Mouse (Mus musculus): ENCODE measurements around the gene Psma5. TPM values are rescaled to one million over a fixed set of nuclear protein-coding genes. Genes with fewer than 3 reads are reported as not detected.

Psma5 gene
- polyA plus RNA-seq (2014; fragmentation: Nextera tagmentation; extraction: Ambion mirVana), result 303 and 324 TPM in 2 replicates

DNA sequence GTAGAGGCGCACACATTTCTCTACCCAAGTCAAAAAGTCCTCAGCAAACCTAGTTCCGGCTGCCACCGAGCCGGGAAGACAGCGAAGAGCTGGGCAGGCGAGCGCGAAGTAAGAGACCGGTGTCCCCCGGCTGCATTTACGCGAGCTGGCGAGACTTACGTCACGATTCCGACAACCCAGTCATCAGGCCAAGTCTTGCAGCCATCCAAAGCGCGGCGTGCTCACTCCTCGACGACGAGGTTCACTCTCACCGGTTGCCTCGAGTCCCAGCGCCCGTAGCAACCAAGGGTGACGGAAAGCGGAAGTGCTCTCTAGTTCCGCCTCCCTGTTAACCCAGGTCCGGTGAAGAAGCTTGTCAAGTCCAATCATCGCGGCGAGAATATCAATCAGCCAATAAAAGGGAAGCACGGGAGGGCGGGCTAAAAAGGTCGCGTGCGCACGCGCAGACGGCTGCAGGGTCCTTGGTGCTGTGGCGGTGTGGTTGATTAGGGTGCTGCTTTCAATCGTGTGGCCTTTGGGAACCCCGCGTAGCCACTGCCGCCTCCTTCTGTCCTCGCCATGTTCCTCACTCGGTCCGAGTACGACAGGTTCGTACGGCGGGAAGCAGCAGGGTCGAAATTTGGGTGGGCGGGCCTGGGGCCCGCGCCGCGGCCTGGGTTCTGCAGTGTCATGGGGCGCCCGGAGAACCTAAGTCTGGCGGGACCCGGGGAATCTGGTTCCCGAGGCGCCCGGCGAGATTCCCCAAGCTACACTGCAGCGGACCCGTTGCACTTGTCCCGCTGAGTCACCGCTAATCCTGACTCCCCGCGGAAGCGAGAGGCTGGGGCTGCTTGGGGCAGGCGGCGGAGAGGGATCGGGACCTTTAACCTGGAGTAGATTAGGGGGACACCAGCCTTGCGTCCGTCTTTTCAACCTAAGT, at the start of gene Psma5:
TSS of gene Psma5 (plus strand) at position 208 of the 919 bp plus-strand sequence.
- Histone ChIP-seq H3K4me2 (ENCODE audit: low read depth, low read length) (peak within 1 kb of the TSS; percentile 88), H3K27me3 (replicated peaks; ENCODE audit: control insufficient read depth, insufficient read depth, low read length) (no peaks in the 10 kb centered on the region), H3K27ac (replicated peaks; ENCODE audit: low read depth, low read length) (peak within 1 kb of the TSS; percentile 44; the same call in 1 of the 2 replicates), H3K9ac (ENCODE audit: low read depth, low read length) (peak within 1 kb of the TSS; percentile 95), H3K4me1 (ENCODE audit: control insufficient read depth, insufficient read depth, low read length) (peaks cover 10% of the 10 kb centered on the region), H3K36me3 (ENCODE audit: control insufficient read depth, insufficient read depth, low read length) (peaks cover 4% of the 10 kb centered on the region), H3K4me3 (ENCODE audit: low read depth, low read length) (peak within 1 kb of the TSS; percentile 98), H3K9me3 (ENCODE audit: control insufficient read depth, low read length) (no peaks in the 10 kb centered on the region)
- peak; percentile 99 for DNase-seq (ENCODE audit: low spot score)
- peak; percentile 100 for ATAC-seq (ENCODE audit: low read depth)
- WGBS, result under 1% methylated on average over 67 of the region's 79 CpGs

DNA sequence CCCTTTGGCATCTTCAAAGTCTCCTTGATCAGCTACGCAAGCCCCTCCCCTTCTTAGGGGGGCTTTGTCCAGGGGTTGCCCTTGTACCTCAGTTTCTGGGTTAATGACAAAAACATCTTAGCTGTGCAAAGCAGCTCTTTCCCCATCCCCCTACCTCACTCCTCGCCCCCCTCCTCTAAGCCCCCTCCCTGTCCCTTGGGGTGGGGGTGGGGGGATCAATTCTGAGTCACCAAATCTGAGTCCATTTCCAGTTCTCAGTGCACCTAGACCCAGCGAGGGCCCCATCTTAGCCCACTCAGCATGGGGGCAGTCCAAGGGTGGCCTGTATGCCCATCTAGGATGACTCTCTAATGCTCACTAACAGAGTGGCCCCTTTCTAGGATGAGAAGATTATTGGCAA, 47.7 kb upstream of the Psma5 start:
- no peak for ATAC-seq (ENCODE audit: low read depth)
- WGBS, result 56% methylated on average over 3 of the region's 3 CpGs
- peak overlapping the region; percentile 90 for H3K4me2 ChIP-seq (ENCODE audit: low read depth, low read length)
- H3K27ac ChIP-seq (replicated peaks; ENCODE audit: low read depth, low read length), result no peak overlapping the region; the same call in 1 of the 2 replicates
- DNase-seq (ENCODE audit: low spot score), result no peak
- peaks cover 31% of the 10 kb centered on the region for H3K36me3 ChIP-seq (ENCODE audit: control insufficient read depth, insufficient read depth, low read length)
- no peaks in the 10 kb centered on the region for H3K9me3 ChIP-seq (ENCODE audit: control insufficient read depth, low read length)
- H3K4me1 ChIP-seq (ENCODE audit: control insufficient read depth, insufficient read depth, low read length), result peaks cover 23% of the 10 kb centered on the region
- peak overlapping the region; percentile 55 for H3K4me3 ChIP-seq (ENCODE audit: low read depth, low read length)
- peak overlapping the region; percentile 83 for H3K9ac ChIP-seq (ENCODE audit: low read depth, low read length)
- H3K27me3 ChIP-seq (replicated peaks; ENCODE audit: control insufficient read depth, insufficient read depth, low read length), result no peaks in the 10 kb centered on the region; the same call in 1 of the 2 replicates

DNA sequence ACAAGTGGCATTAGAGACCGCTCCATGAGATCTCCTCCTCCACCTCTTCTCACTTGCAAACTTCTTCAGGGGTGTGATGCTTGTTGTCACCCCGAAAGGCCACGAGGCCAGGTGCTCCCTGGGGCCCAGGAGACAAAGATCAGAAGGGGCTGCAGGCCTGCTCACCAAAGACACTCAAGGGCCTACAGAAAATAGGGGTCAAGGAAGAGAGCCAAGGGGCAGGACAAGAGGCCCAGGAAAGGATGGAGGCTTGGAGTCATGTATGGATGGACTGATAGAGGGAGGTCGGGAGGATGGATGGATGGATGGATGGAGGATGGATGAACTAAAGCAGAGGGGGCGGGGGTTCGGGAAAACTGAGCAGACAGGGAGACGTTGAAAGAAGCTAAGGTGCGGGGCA, 47.2 kb upstream of the Psma5 start:
- Histone ChIP-seq H3K4me1 (ENCODE audit: control insufficient read depth, insufficient read depth, low read length) (peaks cover 23% of the 10 kb centered on the region), H3K27me3 (replicated peaks; ENCODE audit: control insufficient read depth, insufficient read depth, low read length) (no peaks in the 10 kb centered on the region; the same call in 1 of the 2 replicates), H3K9ac (ENCODE audit: low read depth, low read length) (peak overlapping the region; percentile 83), H3K9me3 (ENCODE audit: control insufficient read depth, low read length) (no peaks in the 10 kb centered on the region), H3K36me3 (ENCODE audit: control insufficient read depth, insufficient read depth, low read length) (peaks cover 29% of the 10 kb centered on the region), H3K4me3 (ENCODE audit: low read depth, low read length) (peak overlapping the region; percentile 55), H3K4me2 (ENCODE audit: low read depth, low read length) (peak overlapping the region; percentile 90), H3K27ac (replicated peaks; ENCODE audit: low read depth, low read length) (peak overlapping the region; percentile 93)
- ATAC-seq (ENCODE audit: low read depth), result no peak
- WGBS, result 3% methylated on average over 8 of the region's 8 CpGs
- DNase-seq (ENCODE audit: low spot score), result no peak

DNA sequence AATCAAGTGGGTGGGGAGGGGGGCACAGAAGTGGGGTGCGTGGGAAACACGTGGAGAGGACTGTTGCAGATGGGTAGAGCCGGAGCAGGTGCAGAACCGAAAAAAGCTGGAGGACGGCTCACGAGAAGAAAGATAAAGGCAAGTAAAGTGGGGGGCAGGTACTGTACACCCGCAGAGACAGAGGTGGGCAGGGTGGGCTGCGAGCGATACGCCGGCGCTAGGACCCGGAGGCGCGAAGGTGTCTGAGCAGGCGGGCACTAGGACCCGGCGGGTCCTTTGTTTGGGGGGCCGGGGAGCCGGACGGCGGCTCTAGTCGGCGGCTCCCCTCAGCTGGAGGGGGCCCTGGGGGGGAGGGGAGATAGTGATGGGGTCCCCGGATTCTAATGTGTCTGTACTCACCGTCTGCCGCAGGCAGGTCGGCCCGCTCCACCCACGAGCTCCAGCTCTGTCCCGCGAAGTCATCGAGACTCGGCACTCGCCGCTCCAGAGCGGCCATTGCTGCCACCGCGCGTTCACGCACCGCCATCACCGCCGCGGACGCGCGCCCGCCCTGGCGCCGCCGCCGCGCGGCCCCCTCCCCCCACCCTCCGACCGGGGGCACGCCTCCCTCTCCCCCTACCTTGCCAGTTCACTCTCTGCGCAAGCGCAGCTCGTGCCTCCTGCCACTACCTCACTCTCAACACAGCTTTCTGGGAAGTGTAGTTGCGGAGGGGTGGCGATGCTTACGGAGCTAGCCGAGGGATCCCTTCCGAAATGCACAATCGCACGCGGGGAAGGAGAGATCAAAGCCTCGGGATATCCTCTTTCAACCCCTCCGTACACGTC, 46.6 kb upstream of the Psma5 start:
- peak overlapping the region; percentile 55 for H3K4me3 ChIP-seq (ENCODE audit: low read depth, low read length)
- peak overlapping the region; percentile 90 for H3K4me2 ChIP-seq (ENCODE audit: low read depth, low read length)
- peak overlapping the region; percentile 93 for H3K27ac ChIP-seq (replicated peaks; ENCODE audit: low read depth, low read length)
- ATAC-seq (ENCODE audit: low read depth) (peak; percentile 95), DNase-seq (ENCODE audit: low spot score) (peak; percentile 99)
- no peaks in the 10 kb centered on the region; the same call in 1 of the 2 replicates for H3K27me3 ChIP-seq (replicated peaks; ENCODE audit: control insufficient read depth, insufficient read depth, low read length)
- no peaks in the 10 kb centered on the region for H3K9me3 ChIP-seq (ENCODE audit: control insufficient read depth, low read length)
- 0% methylated on average over 22 of the region's 72 CpGs for WGBS
- peak overlapping the region; percentile 83 for H3K9ac ChIP-seq (ENCODE audit: low read depth, low read length)
- peaks cover 23% of the 10 kb centered on the region for H3K4me1 ChIP-seq (ENCODE audit: control insufficient read depth, insufficient read depth, low read length)
- peaks cover 23% of the 10 kb centered on the region for H3K36me3 ChIP-seq (ENCODE audit: control insufficient read depth, insufficient read depth, low read length)

DNA sequence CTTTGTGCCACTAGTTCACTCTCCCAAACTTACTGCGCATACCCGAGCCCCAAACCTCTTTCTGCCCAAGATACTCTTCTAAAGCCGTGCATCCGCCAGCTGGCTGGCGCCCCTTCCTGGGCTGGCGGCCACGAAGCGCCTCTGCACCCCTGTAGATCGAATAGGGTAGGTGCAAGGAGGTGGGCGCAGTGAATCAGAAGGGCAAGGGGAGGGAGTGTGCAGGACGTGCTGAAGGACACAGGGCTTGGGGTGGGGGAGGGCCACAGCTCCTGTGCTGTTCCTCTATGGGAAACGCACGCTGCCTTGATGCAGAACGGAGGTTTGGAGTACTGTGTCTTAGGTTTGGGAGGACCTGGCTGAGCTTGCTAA, 46.0 kb upstream of the Psma5 start, which contains the start of gene Atxn7l2:
TSS of gene Atxn7l2 (minus strand) at position 164 of the 369 bp plus-strand sequence.
- DNase-seq (ENCODE audit: low spot score), result peak; percentile 75
- WGBS, result 0% methylated on average over 13 of the region's 14 CpGs
- H3K36me3 ChIP-seq (ENCODE audit: control insufficient read depth, insufficient read depth, low read length), result peaks cover 17% of the 10 kb centered on the region
- peak within 1 kb of the TSS; percentile 93 for H3K27ac ChIP-seq (replicated peaks; ENCODE audit: low read depth, low read length)
- H3K27me3 ChIP-seq (replicated peaks; ENCODE audit: control insufficient read depth, insufficient read depth, low read length), result no peaks in the 10 kb centered on the region; the same call in 1 of the 2 replicates
- H3K4me3 ChIP-seq (ENCODE audit: low read depth, low read length), result peak within 1 kb of the TSS; percentile 55
- peak within 1 kb of the TSS; percentile 83 for H3K9ac ChIP-seq (ENCODE audit: low read depth, low read length)
- peak within 1 kb of the TSS; percentile 90 for H3K4me2 ChIP-seq (ENCODE audit: low read depth, low read length)
- peaks cover 23% of the 10 kb centered on the region for H3K4me1 ChIP-seq (ENCODE audit: control insufficient read depth, insufficient read depth, low read length)
- no peaks in the 10 kb centered on the region for H3K9me3 ChIP-seq (ENCODE audit: control insufficient read depth, low read length)
- ATAC-seq (ENCODE audit: low read depth), result peak; percentile 83

DNA sequence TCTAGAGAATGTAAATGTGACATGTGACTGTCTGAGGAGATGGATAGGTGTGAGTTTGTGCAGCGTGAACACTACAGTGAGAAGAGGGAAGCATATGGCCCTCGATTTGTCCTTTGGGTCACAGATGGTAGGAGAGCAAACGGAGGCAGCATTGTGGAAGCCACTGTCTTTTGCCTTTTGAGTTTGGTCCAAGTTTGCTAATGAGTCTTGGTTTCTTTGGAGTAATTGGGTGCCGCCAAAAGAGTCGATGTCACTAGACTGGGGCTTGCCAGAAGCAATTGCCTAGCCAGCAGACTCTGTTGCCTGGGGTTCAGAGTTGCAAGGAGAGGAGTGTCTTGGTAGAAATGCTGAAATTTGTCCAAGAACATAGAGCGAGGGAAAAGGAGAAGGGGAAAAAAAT, 44.9 kb upstream of the Psma5 start:
- H3K36me3 ChIP-seq (ENCODE audit: control insufficient read depth, insufficient read depth, low read length), result peaks cover 6% of the 10 kb centered on the region; the same call in 1 of the 2 replicates
- no peak for ATAC-seq (ENCODE audit: low read depth)

DNA sequence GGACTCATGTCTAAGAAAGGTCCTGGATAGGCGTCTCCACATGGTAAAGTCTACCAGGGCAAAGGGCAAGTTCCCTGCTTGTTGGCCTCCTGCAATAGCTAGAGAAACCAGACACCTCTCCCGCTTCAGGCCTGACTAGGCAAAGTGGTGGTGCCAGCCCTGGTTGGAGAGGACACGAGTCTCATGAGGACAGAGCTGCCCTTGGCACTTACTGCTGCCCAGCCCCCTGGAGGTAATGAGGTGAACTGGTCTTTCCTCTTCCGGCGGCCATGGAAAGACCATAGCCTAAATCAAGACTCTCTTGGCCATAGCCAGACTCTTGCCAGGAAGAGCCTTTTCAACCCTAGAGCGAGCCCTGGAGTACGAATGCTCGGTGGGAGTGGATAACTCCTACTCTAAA, 44.3 kb upstream of the Psma5 start:
- Histone ChIP-seq H3K4me3 (ENCODE audit: low read depth, low read length) (no peak overlapping the region), H3K4me2 (ENCODE audit: low read depth, low read length) (no peak overlapping the region), H3K9me3 (ENCODE audit: control insufficient read depth, low read length) (no peaks in the 10 kb centered on the region), H3K36me3 (ENCODE audit: control insufficient read depth, insufficient read depth, low read length) (0 out of 2 replicates have a peak, but pooled peaks cover 2% of the 10 kb centered on the region), H3K27ac (replicated peaks; ENCODE audit: low read depth, low read length) (no peak overlapping the region), H3K27me3 (replicated peaks; ENCODE audit: control insufficient read depth, insufficient read depth, low read length) (no peaks in the 10 kb centered on the region; the same call in 1 of the 2 replicates), H3K4me1 (ENCODE audit: control insufficient read depth, insufficient read depth, low read length) (peaks cover 15% of the 10 kb centered on the region), H3K9ac (ENCODE audit: low read depth, low read length) (no peak overlapping the region)
- 81% methylated on average over 8 of the region's 8 CpGs for WGBS
- DNase-seq (ENCODE audit: low spot score) (no peak), ATAC-seq (ENCODE audit: low read depth) (no peak)

More for the DNA sequence above, 44.9 kb upstream of the Psma5 start:
- Histone ChIP-seq H3K4me1 (ENCODE audit: control insufficient read depth, insufficient read depth, low read length) (peaks cover 19% of the 10 kb centered on the region), H3K27me3 (replicated peaks; ENCODE audit: control insufficient read depth, insufficient read depth, low read length) (no peaks in the 10 kb centered on the region; the same call in 1 of the 2 replicates), H3K9me3 (ENCODE audit: control insufficient read depth, low read length) (no peaks in the 10 kb centered on the region), H3K4me2 (ENCODE audit: low read depth, low read length) (no peak overlapping the region), H3K9ac (ENCODE audit: low read depth, low read length) (no peak overlapping the region), H3K4me3 (ENCODE audit: low read depth, low read length) (no peak overlapping the region), H3K27ac (replicated peaks; ENCODE audit: low read depth, low read length) (no peak overlapping the region)
- WGBS, result 86% methylated on average over 6 of the region's 6 CpGs
- DNase-seq (ENCODE audit: low spot score), result no peak

DNA sequence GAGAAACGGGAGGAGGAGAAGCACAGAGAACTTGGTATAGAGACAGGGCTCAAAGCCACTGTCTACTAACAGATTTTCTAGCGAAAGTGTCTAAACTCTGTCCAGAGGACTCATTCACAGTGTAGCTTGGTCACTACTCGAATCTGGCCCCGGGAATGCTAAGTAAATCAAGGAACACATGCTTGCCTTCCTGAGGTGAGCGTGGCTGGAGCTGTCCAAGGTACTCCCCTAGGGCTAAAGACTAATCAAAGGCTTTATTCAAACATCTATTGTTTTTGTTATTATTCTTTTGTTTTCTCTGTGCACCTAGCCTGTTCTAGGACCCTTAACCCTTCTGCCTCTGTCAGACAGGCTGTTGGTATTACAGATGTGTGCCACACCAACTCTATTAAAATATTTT, 42.0 kb upstream of the Psma5 start:
- H3K4me3 ChIP-seq (ENCODE audit: low read depth, low read length), result no peak overlapping the region
- H3K9me3 ChIP-seq (ENCODE audit: control insufficient read depth, low read length), result no peaks in the 10 kb centered on the region
- DNase-seq (ENCODE audit: low spot score), result peak; percentile 57
- WGBS, result 11% methylated on average over 5 of the region's 5 CpGs
- peaks cover 5% of the 10 kb centered on the region; the same call in 1 of the 2 replicates for H3K4me1 ChIP-seq (ENCODE audit: control insufficient read depth, insufficient read depth, low read length)
- H3K27ac ChIP-seq (replicated peaks; ENCODE audit: low read depth, low read length), result no peak overlapping the region
- no peak for ATAC-seq (ENCODE audit: low read depth)
- no peaks in the 10 kb centered on the region; the same call in 1 of the 2 replicates for H3K27me3 ChIP-seq (replicated peaks; ENCODE audit: control insufficient read depth, insufficient read depth, low read length)
- H3K4me2 ChIP-seq (ENCODE audit: low read depth, low read length), result no peak overlapping the region
- no peak overlapping the region for H3K9ac ChIP-seq (ENCODE audit: low read depth, low read length)
- H3K36me3 ChIP-seq (ENCODE audit: control insufficient read depth, insufficient read depth, low read length), result no peaks in the 10 kb centered on the region

All from embryonic facial prominence, embryonic 14.5 days (tissue).